Mouse (Mus musculus): ENCODE data around the gene Ccdc59. TPM values are rescaled to one million over a fixed set of nuclear protein-coding genes. Genes with fewer than 3 reads are reported as not detected.

Ccdc59 gene
- polyA plus RNA-seq (2015; fragmentation: Nextera tagmentation; extraction: Ambion mirVana): 55.7 and 57.4 TPM in 2 replicates

- under 1% methylated on average over 90 of the region's 90 CpGs for WGBS
- H3K9ac ChIP-seq (ENCODE audit: low read length): peak within 1 kb of the TSS; percentile 90
- H3K27ac ChIP-seq (ENCODE audit: low read length): peak within 1 kb of the TSS; percentile 96
Measured at GRCm38 (mm10) chr10:105840928-105841888, at the start of gene Ccdc59, which contains the start of gene Mettl25. Ccdc59 (plus strand) TSS chr10:105841067. Mettl25 (minus strand) TSS chr10:105841380.

GRCm38 (mm10) chr10:105793776-105794552 is 46.9 kb upstream of the Ccdc59 start:
- H3K4me3 ChIP-seq (replicated peaks; ENCODE audit: low read length): no peak overlapping the region
- peak; percentile 87 for ATAC-seq (ENCODE audit: insufficient read depth, low FRiP score)
- H3K9me3 ChIP-seq (replicated peaks; ENCODE audit: control insufficient read depth, low read length): no peaks in the 10 kb centered on the region
- peak overlapping the region; percentile 38 for H3K4me2 ChIP-seq (ENCODE audit: low read depth, low read length)
- 28% methylated on average over 15 of the region's 15 CpGs for WGBS
- H3K27ac ChIP-seq (ENCODE audit: low read length): peak overlapping the region; percentile 61
- H3K36me3 ChIP-seq (ENCODE audit: control insufficient read depth, insufficient read depth, low read length): no peaks in the 10 kb centered on the region
- no peaks in the 10 kb centered on the region for H3K27me3 ChIP-seq (ENCODE audit: control insufficient read depth, insufficient read depth, low read length)
- H3K4me1 ChIP-seq (ENCODE audit: control insufficient read depth, insufficient read depth, low read length): no peaks in the 10 kb centered on the region
- no peak overlapping the region for H3K9ac ChIP-seq (ENCODE audit: low read length)

More at GRCm38 (mm10) chr10:105840928-105841888, at the start of gene Ccdc59, which contains the start of gene Mettl25:
- ATAC-seq (ENCODE audit: insufficient read depth, low FRiP score): peak; percentile 98
- peaks cover 4% of the 10 kb centered on the region for H3K4me1 ChIP-seq (ENCODE audit: control insufficient read depth, insufficient read depth, low read length)
- peak within 1 kb of the TSS; percentile 82 for H3K4me2 ChIP-seq (ENCODE audit: low read depth, low read length)
- H3K27me3 ChIP-seq (ENCODE audit: control insufficient read depth, insufficient read depth, low read length): no peaks in the 10 kb centered on the region
- peak within 1 kb of the TSS; percentile 94 for H3K4me3 ChIP-seq (replicated peaks; ENCODE audit: low read length)
- no peaks in the 10 kb centered on the region for H3K9me3 ChIP-seq (replicated peaks; ENCODE audit: control insufficient read depth, low read length)
- peaks cover 9% of the 10 kb centered on the region; the same call in 1 of the 2 replicates for H3K36me3 ChIP-seq (ENCODE audit: control insufficient read depth, insufficient read depth, low read length)

GRCm38 (mm10) chr10:105797250-105797924 is 43.5 kb upstream of the Ccdc59 start:
- H3K4me2 ChIP-seq (ENCODE audit: low read depth, low read length): no peak overlapping the region
- no peak for ATAC-seq (ENCODE audit: insufficient read depth, low FRiP score)
- no peaks in the 10 kb centered on the region for H3K36me3 ChIP-seq (ENCODE audit: control insufficient read depth, insufficient read depth, low read length)
- no peaks in the 10 kb centered on the region for H3K27me3 ChIP-seq (ENCODE audit: control insufficient read depth, insufficient read depth, low read length)
- H3K4me1 ChIP-seq (ENCODE audit: control insufficient read depth, insufficient read depth, low read length): 0 out of 2 replicates have a peak, but pooled peaks cover 2% of the 10 kb centered on the region
- H3K27ac ChIP-seq (ENCODE audit: low read length): no peak overlapping the region
- no peaks in the 10 kb centered on the region for H3K9me3 ChIP-seq (replicated peaks; ENCODE audit: control insufficient read depth, low read length)
- WGBS: 50% methylated on average over 8 of the region's 8 CpGs
- no peak overlapping the region for H3K4me3 ChIP-seq (replicated peaks; ENCODE audit: low read length)
- no peak overlapping the region for H3K9ac ChIP-seq (ENCODE audit: low read length)

GRCm38 (mm10) chr10:105801147-105801546 is 39.7 kb upstream of the Ccdc59 start:
- WGBS: 68% methylated on average over 6 of the region's 6 CpGs
- no peak for ATAC-seq (ENCODE audit: insufficient read depth, low FRiP score)
- no peaks in the 10 kb centered on the region for H3K27me3 ChIP-seq (ENCODE audit: control insufficient read depth, insufficient read depth, low read length)
- H3K4me2 ChIP-seq (ENCODE audit: low read depth, low read length): no peak overlapping the region
- 0 out of 2 replicates have a peak, but pooled peaks cover 2% of the 10 kb centered on the region for H3K4me1 ChIP-seq (ENCODE audit: control insufficient read depth, insufficient read depth, low read length)
- H3K36me3 ChIP-seq (ENCODE audit: control insufficient read depth, insufficient read depth, low read length): no peaks in the 10 kb centered on the region
- H3K9me3 ChIP-seq (replicated peaks; ENCODE audit: control insufficient read depth, low read length): no peaks in the 10 kb centered on the region
- H3K4me3 ChIP-seq (replicated peaks; ENCODE audit: low read length): no peak overlapping the region
- H3K9ac ChIP-seq (ENCODE audit: low read length): no peak overlapping the region
- H3K27ac ChIP-seq (ENCODE audit: low read length): no peak overlapping the region

GRCm38 (mm10) chr10:105802132-105802531 is 38.7 kb upstream of the Ccdc59 start:
- H3K9ac ChIP-seq (ENCODE audit: low read length): no peak overlapping the region
- H3K4me2 ChIP-seq (ENCODE audit: low read depth, low read length): no peak overlapping the region
- 0 out of 2 replicates have a peak, but pooled peaks cover 2% of the 10 kb centered on the region for H3K4me1 ChIP-seq (ENCODE audit: control insufficient read depth, insufficient read depth, low read length)
- 84% methylated on average over 6 of the region's 6 CpGs for WGBS
- no peaks in the 10 kb centered on the region for H3K36me3 ChIP-seq (ENCODE audit: control insufficient read depth, insufficient read depth, low read length)
- no peaks in the 10 kb centered on the region for H3K9me3 ChIP-seq (replicated peaks; ENCODE audit: control insufficient read depth, low read length)
- ATAC-seq (ENCODE audit: insufficient read depth, low FRiP score): no peak
- no peak overlapping the region for H3K27ac ChIP-seq (ENCODE audit: low read length)
- no peaks in the 10 kb centered on the region for H3K27me3 ChIP-seq (ENCODE audit: control insufficient read depth, insufficient read depth, low read length)
- H3K4me3 ChIP-seq (replicated peaks; ENCODE audit: low read length): no peak overlapping the region

GRCm38 (mm10) chr10:105803461-105803860 is 37.4 kb upstream of the Ccdc59 start:
- H3K4me1 ChIP-seq (ENCODE audit: control insufficient read depth, insufficient read depth, low read length): 0 out of 2 replicates have a peak, but pooled peaks cover 2% of the 10 kb centered on the region
- H3K27me3 ChIP-seq (ENCODE audit: control insufficient read depth, insufficient read depth, low read length): no peaks in the 10 kb centered on the region
- no peak overlapping the region for H3K9ac ChIP-seq (ENCODE audit: low read length)
- H3K27ac ChIP-seq (ENCODE audit: low read length): no peak overlapping the region
- no peak overlapping the region for H3K4me2 ChIP-seq (ENCODE audit: low read depth, low read length)
- ATAC-seq (ENCODE audit: insufficient read depth, low FRiP score): no peak
- H3K4me3 ChIP-seq (replicated peaks; ENCODE audit: low read length): no peak overlapping the region
- 79% methylated on average over 2 of the region's 2 CpGs for WGBS
- H3K36me3 ChIP-seq (ENCODE audit: control insufficient read depth, insufficient read depth, low read length): no peaks in the 10 kb centered on the region
- H3K9me3 ChIP-seq (replicated peaks; ENCODE audit: control insufficient read depth, low read length): no peaks in the 10 kb centered on the region

- Histone ChIP-seq H3K27me3 (ENCODE audit: control insufficient read depth, insufficient read depth, low read length) (no peaks in the 10 kb centered on the region), H3K4me1 (ENCODE audit: control insufficient read depth, insufficient read depth, low read length) (0 out of 2 replicates have a peak, but pooled peaks cover under 1% of the 10 kb centered on the region), H3K9me3 (replicated peaks; ENCODE audit: control insufficient read depth, low read length) (no peaks in the 10 kb centered on the region), H3K27ac (ENCODE audit: low read length) (no peak overlapping the region), H3K9ac (ENCODE audit: low read length) (no peak overlapping the region), H3K36me3 (ENCODE audit: control insufficient read depth, insufficient read depth, low read length) (no peaks in the 10 kb centered on the region), H3K4me2 (ENCODE audit: low read depth, low read length) (no peak overlapping the region), H3K4me3 (replicated peaks; ENCODE audit: low read length) (no peak overlapping the region)
- 71% methylated on average over 7 of the region's 7 CpGs for WGBS
- ATAC-seq (ENCODE audit: insufficient read depth, low FRiP score): no peak
Measured at GRCm38 (mm10) chr10:105806259-105807010, 34.4 kb upstream of the Ccdc59 start.

GRCm38 (mm10) chr10:105834627-105835228 is 6.1 kb upstream of the Ccdc59 start:
- H3K4me1 ChIP-seq (ENCODE audit: control insufficient read depth, insufficient read depth, low read length): no peaks in the 10 kb centered on the region
- no peaks in the 10 kb centered on the region for H3K36me3 ChIP-seq (ENCODE audit: control insufficient read depth, insufficient read depth, low read length)
- no peak for ATAC-seq (ENCODE audit: insufficient read depth, low FRiP score)
- H3K4me2 ChIP-seq (ENCODE audit: low read depth, low read length): no peak overlapping the region
- H3K27me3 ChIP-seq (ENCODE audit: control insufficient read depth, insufficient read depth, low read length): no peaks in the 10 kb centered on the region
- H3K27ac ChIP-seq (ENCODE audit: low read length): no peak overlapping the region
- no peaks in the 10 kb centered on the region for H3K9me3 ChIP-seq (replicated peaks; ENCODE audit: control insufficient read depth, low read length)
- 66% methylated on average over 10 of the region's 10 CpGs for WGBS
- H3K9ac ChIP-seq (ENCODE audit: low read length): no peak overlapping the region
- no peak overlapping the region for H3K4me3 ChIP-seq (replicated peaks; ENCODE audit: low read length)

Measured in stomach, embryonic 16.5 days (tissue).